Mouse (Mus musculus) layer of hippocampus, adult 18-20 months (tissue): ENCODE measurements around the gene Gm17268. TPM values are rescaled to one million over a fixed set of nuclear protein-coding genes. Genes with fewer than 3 reads are reported as not detected.

ENCODE experiments used
- DNase-seq, 2 experiments: peaks; one replicate each; pipeline ENCODE4 v3.0.0; 2022; ENCODE audit warnings: low spot score in 2 of 2
- total RNA-seq, 2 experiments: library from RNA; stranded (reverse); gene quantifications; 2 replicates each; pipeline ENCODE4 v1.2.3; 2021

The Gm17268 gene
- total RNA-seq, 2 experiments from 2014 or later = not detected

- no peak for DNase-seq
Measured at GRCm38 (mm10) chr11:81982191-81982590, 56.2 kb downstream of the Gm17268 start.

Other genes starting within 250 kb of the Gm17268 start
- under 1 TPM; 0.12 to 0.13 TPM for gene 5530401A14Rik, start 177.9 kb downstream of the Gm17268 start, total RNA-seq
- 10 to 100 TPM; 55.9 to 61.9 TPM for gene Asic2, start 70.1 kb downstream of the Gm17268 start, total RNA-seq
- gene Ccl2, start 3.0 kb downstream of the Gm17268 start, total RNA-seq = not detected
- gene Ccl7, start 7.2 kb upstream of the Gm17268 start, total RNA-seq = not detected
- gene Ccl11, start 19.3 kb upstream of the Gm17268 start, total RNA-seq = under 1 TPM; 0.50 to 0.61 TPM
- under 1 TPM in 1 of 2 experiments, not detected in 1; 0.68 TPM for gene Ccl12, start 63.3 kb upstream of the Gm17268 start, total RNA-seq
- not detected for gene Ccl8, start 76.6 kb upstream of the Gm17268 start, total RNA-seq